Mouse (Mus musculus) stomach, postnatal 0 days (tissue): ENCODE results near the gene Zdhhc1.

Source experiments
- CTCF ChIP-seq: IDR thresholded peaks from 2 replicates; pipeline ENCODE4 v1.5.1; 2016; ENCODE audit warnings: antibody characterized with exemption, low read depth, mild to moderate bottlenecking, moderate library complexity
- EP300 ChIP-seq: optimal IDR thresholded peaks from 2 replicates; pipeline ENCODE3; 2016; ENCODE audit warnings: antibody characterized with exemption

GRCm38 (mm10) chr8:105517346-105517745, 20.6 kb upstream of the Zdhhc1 start:
- TF ChIP-seq CTCF (no peak), EP300 (no peak)
